Mouse (Mus musculus) retina, embryonic 14.5 days (tissue): ENCODE results near the gene Unk.
"Not testable (repeated sequence)": the region's sequence is repeated elsewhere in the genome, so short reads cannot be mapped to it uniquely, and the experiment has no call there.

ENCODE experiments used
- DNase-seq: peaks from one replicate; pipeline ENCODE4 v3.0.0-alpha.2; 2015; ENCODE audit warnings: low spot score

The Unk gene

GRCm38 (mm10) chr11:116088741-116089394, 58.7 kb downstream of the Unk start:
- DNase-seq, result no peak

- DNase-seq, result no peak
Measured at GRCm38 (mm10) chr11:116089545-116089944, 59.4 kb downstream of the Unk start.

GRCm38 (mm10) chr11:116091591-116091990, 61.5 kb downstream of the Unk start:
- DNase-seq, result no peak

- not testable (repeated sequence) for DNase-seq
Measured at GRCm38 (mm10) chr11:116092959-116093358, 62.8 kb downstream of the Unk start.

- no peak for DNase-seq
Measured at GRCm38 (mm10) chr11:116093771-116094565, 63.8 kb downstream of the Unk start.

- DNase-seq, result no peak
Measured at GRCm38 (mm10) chr11:116095573-116095972, 65.5 kb downstream of the Unk start.

GRCm38 (mm10) chr11:116096213-116097108, 66.3 kb downstream of the Unk start:
- peak; percentile 61 for DNase-seq

GRCm38 (mm10) chr11:116098711-116099460, 68.8 kb downstream of the Unk start:
- no peak for DNase-seq

- DNase-seq, result no peak
Measured at GRCm38 (mm10) chr11:116099462-116099861, 69.3 kb downstream of the Unk start.

GRCm38 (mm10) chr11:116100385-116100784, 70.3 kb downstream of the Unk start:
- DNase-seq, result no peak

- no peak for DNase-seq
Measured at GRCm38 (mm10) chr11:116100839-116101238, 70.7 kb downstream of the Unk start.

- DNase-seq, result peak; percentile 28
Measured at GRCm38 (mm10) chr11:116101931-116102381, 71.8 kb downstream of the Unk start.

GRCm38 (mm10) chr11:116102472-116102871, 72.3 kb downstream of the Unk start:
- DNase-seq, result no peak

- DNase-seq, result no peak
Measured at GRCm38 (mm10) chr11:116103572-116103971, 73.5 kb downstream of the Unk start.

GRCm38 (mm10) chr11:116104006-116104646, 74.0 kb downstream of the Unk start:
- peak; percentile 49 for DNase-seq

- no peak for DNase-seq
Measured at GRCm38 (mm10) chr11:116105065-116105464, 74.9 kb downstream of the Unk start.

- DNase-seq, result peak; percentile 57
Measured at GRCm38 (mm10) chr11:116106154-116106962, 76.2 kb downstream of the Unk start.

GRCm38 (mm10) chr11:116106963-116107776, 77.0 kb downstream of the Unk start:
- DNase-seq, result peak; percentile 57

GRCm38 (mm10) chr11:116107777-116108285, 77.7 kb downstream of the Unk start:
- no peak for DNase-seq
